Mouse (Mus musculus) retina, postnatal 7 days (tissue): ENCODE results near the gene Hist1h2bc.
"Not testable (repeated sequence)": the region's sequence is repeated elsewhere in the genome, so short reads cannot be mapped to it uniquely, and the experiment has no call there.

Experiments used
- DNase-seq: peaks from one replicate; pipeline ENCODE4 v3.0.0-alpha.2; 2012; ENCODE audit warnings: low read depth, low spot score

The Hist1h2bc gene

GRCm38 (mm10) chr13:23683755-23684281, at the start of gene Hist1h2bc, which contains the start of gene Hist1h2ac:
TSS of gene Hist1h2bc (plus strand) at chr13:23684199.
TSS of gene Hist1h2ac (minus strand) at chr13:23683948.
- DNase-seq: peak; percentile 87

GRCm38 (mm10) chr13:23659636-23660366, 24.2 kb upstream of the Hist1h2bc start:
- no peak for DNase-seq

- DNase-seq: no peak
Measured at GRCm38 (mm10) chr13:23662536-23662935, 21.5 kb upstream of the Hist1h2bc start.

- no peak for DNase-seq
Measured at GRCm38 (mm10) chr13:23681990-23682582, 1.9 kb upstream of the Hist1h2bc start.

GRCm38 (mm10) chr13:23682623-23682946, 1.4 kb upstream of the Hist1h2bc start:
- no peak for DNase-seq

- DNase-seq: not testable (repeated sequence)
Measured at GRCm38 (mm10) chr13:23682947-23683754, 848 bp upstream of the Hist1h2bc start.

- peak; percentile 70 for DNase-seq
Measured at GRCm38 (mm10) chr13:23684295-23684945, 421 bp downstream of the Hist1h2bc start.

- no peak for DNase-seq
Measured at GRCm38 (mm10) chr13:23685121-23685861, 1.3 kb downstream of the Hist1h2bc start.

GRCm38 (mm10) chr13:23685966-23686365, 2.0 kb downstream of the Hist1h2bc start:
- DNase-seq: no peak

GRCm38 (mm10) chr13:23687181-23687580, 3.2 kb downstream of the Hist1h2bc start:
- DNase-seq: no peak

- no peak for DNase-seq
Measured at GRCm38 (mm10) chr13:23687907-23688306, 3.9 kb downstream of the Hist1h2bc start.

- no peak for DNase-seq
Measured at GRCm38 (mm10) chr13:23688956-23689355, 5.0 kb downstream of the Hist1h2bc start.

- no peak for DNase-seq
Measured at GRCm38 (mm10) chr13:23689459-23689858, 5.5 kb downstream of the Hist1h2bc start.

GRCm38 (mm10) chr13:23693856-23694440, 9.9 kb downstream of the Hist1h2bc start:
- DNase-seq: no peak

- no peak for DNase-seq
Measured at GRCm38 (mm10) chr13:23694956-23695355, 11.0 kb downstream of the Hist1h2bc start.

- no peak for DNase-seq
Measured at GRCm38 (mm10) chr13:23695514-23695913, 11.5 kb downstream of the Hist1h2bc start, which contains the start of gene Hist1h1t. TSS of gene Hist1h1t (plus strand) at chr13:23695814.

GRCm38 (mm10) chr13:23696061-23696474, 12.1 kb downstream of the Hist1h2bc start:
- DNase-seq: no peak

- no peak for DNase-seq
Measured at GRCm38 (mm10) chr13:23697491-23698299, 13.7 kb downstream of the Hist1h2bc start.

- peak; percentile 100 for DNase-seq
Measured at GRCm38 (mm10) chr13:23698300-23698693, 14.3 kb downstream of the Hist1h2bc start, which contains the start of gene Hist1h4c. TSS of gene Hist1h4c (minus strand) at chr13:23698454.
